Comparison of ENCODE assay signal across 16 mouse cellular contexts in the genomic region with DNA sequence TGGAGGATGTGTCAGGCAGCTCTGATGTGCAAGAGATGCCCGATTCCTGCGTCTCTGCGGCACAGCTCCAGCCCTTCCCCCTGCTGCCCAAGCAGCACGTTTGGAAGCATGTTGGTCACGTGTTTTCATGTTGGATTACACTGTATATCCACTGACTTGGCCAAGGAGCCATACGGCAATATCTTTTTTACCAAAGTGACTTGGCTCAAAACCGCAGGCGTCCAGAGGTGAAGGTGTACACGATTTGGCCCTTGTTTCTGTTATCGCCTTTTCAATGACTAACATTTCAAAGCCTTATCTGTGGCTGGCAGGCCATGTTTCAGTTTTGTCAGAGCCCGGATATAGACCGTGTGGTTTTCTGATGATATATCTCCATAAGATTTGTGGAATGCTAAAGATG.
A peak's percentile ranks its signal among the peaks of the same experiment; 100 is the strongest.
DNase-seq lines count a peak whose midpoint lies in the region; ATAC-seq and TF ChIP-seq lines count a peak whose summit lies in the region.
"Had no signal": no experiment of that assay in that cellular context is flagged by ENCODE, and none has a peak within 500 bp of the region (broad histone marks: within the 10 kb centered on the region; RNA-seq: fewer than 3 reads in every experiment).

No protein-coding gene starts in this region.

- no peak overlapping the region for H3K4me3 ChIP-seq in lung, embryonic 14.5 days (ENCODE audit: low read depth, low read length)
- H3K4me3 ChIP-seq in limb, embryonic 14.5 days (replicated peaks; ENCODE audit: low read length), result no peak overlapping the region
- H3K4me3 ChIP-seq: forebrain, embryonic 12.5 days; left cerebral cortex, adult 2 months; midbrain, embryonic 10.5 days; neural tube, embryonic 12.5 days had no signal

- TF ChIP-seq POLR2A in limb, embryonic 14.5 days (IDR thresholded peaks at IDR 0.05; ENCODE audit: borderline replicate concordance, extremely low read depth, insufficient read depth, insufficient read length), result no peak

- no peaks in the 10 kb centered on the region for H3K27me3 ChIP-seq in lung, embryonic 14.5 days (ENCODE audit: insufficient read depth, low read length)
- H3K27me3 ChIP-seq in limb, embryonic 14.5 days (ENCODE audit: control insufficient read depth, insufficient read depth, low read length), result no peaks in the 10 kb centered on the region
- H3K27me3 ChIP-seq: forebrain, embryonic 12.5 days; neural tube, embryonic 12.5 days had no signal

- H3K9ac ChIP-seq in lung, embryonic 14.5 days, result no peak overlapping the region
- H3K9ac ChIP-seq in limb, embryonic 14.5 days (ENCODE audit: low read depth, low read length, severe bottlenecking), result no peak overlapping the region
- H3K9ac ChIP-seq: forebrain, embryonic 12.5 days; liver, embryonic 14.5 days; neural tube, embryonic 12.5 days had no signal

- no peaks in the 10 kb centered on the region for H3K9me3 ChIP-seq in lung, embryonic 14.5 days (ENCODE audit: low read depth, low read length)
- H3K9me3 ChIP-seq in limb, embryonic 14.5 days (ENCODE audit: control insufficient read depth, low read length), result no peaks in the 10 kb centered on the region
- H3K9me3 ChIP-seq: forebrain, embryonic 12.5 days; midbrain, embryonic 10.5 days; neural tube, embryonic 12.5 days had no signal

- H3K27ac ChIP-seq in lung, embryonic 14.5 days (ENCODE audit: low read depth), result no peak overlapping the region
- H3K27ac ChIP-seq in limb, embryonic 14.5 days (replicated peaks; ENCODE audit: low read depth, low read length), result no peak overlapping the region
- H3K27ac ChIP-seq: forebrain, embryonic 12.5 days; hindbrain, postnatal 0 days; left cerebral cortex, adult 2 months; liver, embryonic 14.5 days; midbrain, embryonic 10.5 days; neural tube, embryonic 12.5 days had no signal

- H3K4me2 ChIP-seq in lung, embryonic 14.5 days, result peak overlapping the region; percentile 40
- no peak overlapping the region; the same call in 1 of the 2 replicates for H3K4me2 ChIP-seq in limb, embryonic 14.5 days (replicated peaks; ENCODE audit: low read depth, low read length, severe bottlenecking)
- H3K4me2 ChIP-seq: forebrain, embryonic 12.5 days; neural tube, embryonic 12.5 days had no signal

- H3K4me1 ChIP-seq in lung, embryonic 14.5 days (ENCODE audit: insufficient read depth), result no peaks in the 10 kb centered on the region
- H3K4me1 ChIP-seq in limb, embryonic 14.5 days (ENCODE audit: control insufficient read depth, insufficient read depth, low read length), result no peaks in the 10 kb centered on the region
- H3K4me1 ChIP-seq: neural tube, embryonic 12.5 days had no signal

- no peak for TF ChIP-seq CTCF in lung, embryonic 14.5 days (IDR thresholded peaks at IDR 0.05; ENCODE audit: low read depth)

- ATAC-seq in lung, embryonic 14.5 days (ENCODE audit: insufficient read depth), result peak; percentile 66
- peak; percentile 47; the same call in 1 of the 2 replicates for ATAC-seq in limb, embryonic 14.5 days (ENCODE audit: low FRiP score, low read depth)
- ATAC-seq: hindbrain, postnatal 0 days had no signal

- peak; percentile 22 for DNase-seq in embryo, embryonic 10.5 days (ENCODE audit: low spot score)
- DNase-seq in embryo, embryonic 10 days (ENCODE audit: low spot score), result no peak
- peak; percentile 29 for DNase-seq in lung, embryonic 14.5 days
- no peak for DNase-seq in lung, adult 18-20 months
- DNase-seq in forelimb bud, embryonic 11.5 days (ENCODE audit: low read depth, low spot score), result peak; percentile 56
- DNase-seq in limb, embryonic 14.5 days (ENCODE audit: low spot score), result no peak
- DNase-seq in thymus, postnatal 14 days, result no peak
- DNase-seq in gastrocnemius, postnatal 25 days, result no peak
- DNase-seq: gastrocnemius, postnatal 14 days; retina, postnatal 1 day had no signal

- WGBS in lung, embryonic 14.5 days, result 33% methylated on average over 12 of the region's 12 CpGs
- 54% methylated on average over 12 of the region's 12 CpGs for WGBS in limb, embryonic 14.5 days

- H3K36me3 ChIP-seq in lung, embryonic 14.5 days (ENCODE audit: insufficient read depth), result no peaks in the 10 kb centered on the region
- H3K36me3 ChIP-seq in limb, embryonic 14.5 days (ENCODE audit: control insufficient read depth, insufficient read depth, low read length), result no peaks in the 10 kb centered on the region
- H3K36me3 ChIP-seq: forebrain, embryonic 12.5 days; midbrain, embryonic 10.5 days; neural tube, embryonic 12.5 days had no signal

Comparison
In these comparisons a context has a peak if more than half of its experiments do, and no peak if none do; other contexts are left out.
1. DNase-seq: peak in embryo, embryonic 10.5 days (single experiment), lung, embryonic 14.5 days (single experiment) and forelimb bud, embryonic 11.5 days (single experiment); none in embryo, embryonic 10 days (single experiment), lung, adult 18-20 months (0 of 2), limb, embryonic 14.5 days (single experiment), thymus, postnatal 14 days (single experiment) and gastrocnemius, postnatal 25 days (single experiment).